Mouse (Mus musculus) kidney, embryonic 14.5 days (tissue): Measurements from ENCODE around the gene Tspyl3. TPM values are rescaled to one million over a fixed set of nuclear protein-coding genes. Genes with fewer than 3 reads are reported as not detected.

Source experiments
- polyA plus RNA-seq: library from polyadenylated mRNA; unstranded; fragments of >200 nt; fragmentation: Nextera tagmentation; extraction: Ambion mirVana; gene quantifications from 2 replicates; pipeline ENCODE4 v1.2.1, GENCODE M21; 2014

Tspyl3 gene
- polyA plus RNA-seq, 1 experiment from 2014 or later, result 9.6 TPM

Other genes with a start within 250 kb of the Tspyl3 start
- gene Pdrg1, start 210.0 kb downstream of the Tspyl3 start, polyA plus RNA-seq, result 58.2 and 79.8 TPM in 2 replicates
- gene Xkr7, start 193.6 kb downstream of the Tspyl3 start, polyA plus RNA-seq, result not detected in 2 replicates
- 4.2 and 4.4 TPM in 2 replicates for gene Ccm2l, start 159.5 kb downstream of the Tspyl3 start, polyA plus RNA-seq
- gene Hck, start 117.0 kb downstream of the Tspyl3 start, polyA plus RNA-seq, result 3.9 and 4.8 TPM in 2 replicates
- 71.1 and 99.4 TPM in 2 replicates for gene Tm9sf4, start 64.1 kb downstream of the Tspyl3 start, polyA plus RNA-seq
- gene Plagl2, start 16.0 kb upstream of the Tspyl3 start, polyA plus RNA-seq, result 17.6 and 26.2 TPM in 2 replicates
- 9.0 and 10.5 TPM in 2 replicates for gene Pofut1, start 16.1 kb upstream of the Tspyl3 start, polyA plus RNA-seq
- 4.4 and 5.6 TPM in 2 replicates for gene Kif3b, start 66.0 kb upstream of the Tspyl3 start, polyA plus RNA-seq
- gene Asxl1, start 120.4 kb upstream of the Tspyl3 start, polyA plus RNA-seq, result 15.5 and 20.8 TPM in 2 replicates